Mouse (Mus musculus): ENCODE measurements around the gene Il23r. TPM values are rescaled to one million over a fixed set of nuclear protein-coding genes. Genes with fewer than 3 reads are reported as not detected.
"Not testable (repeated sequence)": the region's sequence is repeated elsewhere in the genome, so short reads cannot be mapped to it uniquely, and the experiment has no call there.

The Il23r gene
- 0.12 and 0.18 TPM in 2 replicates for polyA plus RNA-seq (2012; rRNA removed)

GRCm38 (mm10) chr6:67491755-67492154, at the start of gene Il23r:
Il23r (minus strand) TSS chr6:67491855.
- no peak for DNase-seq (ENCODE audit: low read depth, low spot score)
- 70% methylated on average over 2 of the region's 2 CpGs for WGBS

- no peak for DNase-seq (ENCODE audit: low read depth, low spot score)
- 4% methylated on average over 8 of the region's 8 CpGs for WGBS
Observed at GRCm38 (mm10) chr6:67535777-67536054, 44.1 kb upstream of the Il23r start, which contains the start of gene Tacstd2. Tacstd2 (minus strand) TSS chr6:67535796.

GRCm38 (mm10) chr6:67535005-67535776, 43.5 kb upstream of the Il23r start:
- no peak for DNase-seq (ENCODE audit: low read depth, low spot score)
- 1% methylated on average over 62 of the region's 62 CpGs for WGBS

- WGBS: 20% methylated on average over 31 of the region's 31 CpGs
- DNase-seq (ENCODE audit: low read depth, low spot score): no peak
Observed at GRCm38 (mm10) chr6:67534191-67535004, 42.7 kb upstream of the Il23r start.

- WGBS: 10% methylated on average over 29 of the region's 29 CpGs
Observed at GRCm38 (mm10) chr6:67532665-67533440, 41.2 kb upstream of the Il23r start.

GRCm38 (mm10) chr6:67531822-67532162, 40.1 kb upstream of the Il23r start:
- no peak for DNase-seq (ENCODE audit: low read depth, low spot score)
- 70% methylated on average over 7 of the region's 7 CpGs for WGBS

More at GRCm38 (mm10) chr6:67532665-67533440, 41.2 kb upstream of the Il23r start:
- no peak for DNase-seq (ENCODE audit: low read depth, low spot score)

GRCm38 (mm10) chr6:67530992-67531821, 39.6 kb upstream of the Il23r start:
- 45% methylated on average over 9 of the region's 9 CpGs for WGBS
- no peak for DNase-seq (ENCODE audit: low read depth, low spot score)

- WGBS: 49% methylated on average over 5 of the region's 5 CpGs
- no peak for DNase-seq (ENCODE audit: low read depth, low spot score)
Observed at GRCm38 (mm10) chr6:67526356-67526755, 34.7 kb upstream of the Il23r start.

GRCm38 (mm10) chr6:67510752-67511151, 19.1 kb upstream of the Il23r start:
- DNase-seq (ENCODE audit: low read depth, low spot score): no peak

GRCm38 (mm10) chr6:67501938-67502337, 10.3 kb upstream of the Il23r start:
- DNase-seq (ENCODE audit: low read depth, low spot score): not testable (repeated sequence)
- 98% methylated on average over 2 of the region's 6 CpGs for WGBS

- no peak for DNase-seq (ENCODE audit: low read depth, low spot score)
- 57% methylated on average over 2 of the region's 2 CpGs for WGBS
Observed at GRCm38 (mm10) chr6:67481012-67481411, 10.6 kb downstream of the Il23r start.

- no peak for DNase-seq (ENCODE audit: low read depth, low spot score)
- 11% methylated on average over 1 of the region's 1 CpGs for WGBS
Observed at GRCm38 (mm10) chr6:67471242-67471641, 20.4 kb downstream of the Il23r start.

- 68% methylated on average over 1 of the region's 1 CpGs for WGBS
- DNase-seq (ENCODE audit: low read depth, low spot score): no peak
Observed at GRCm38 (mm10) chr6:67459424-67459823, 32.2 kb downstream of the Il23r start.

- 51% methylated on average over 5 of the region's 5 CpGs for WGBS
- no peak for DNase-seq (ENCODE audit: low read depth, low spot score)
Observed at GRCm38 (mm10) chr6:67451330-67451729, 40.3 kb downstream of the Il23r start.

GRCm38 (mm10) chr6:67445866-67446265, 45.8 kb downstream of the Il23r start:
- DNase-seq (ENCODE audit: low read depth, low spot score): no peak
- WGBS: 75% methylated on average over 1 of the region's 1 CpGs

GRCm38 (mm10) chr6:67443124-67443523, 48.5 kb downstream of the Il23r start:
- 85% methylated on average over 6 of the region's 6 CpGs for WGBS
- no peak for DNase-seq (ENCODE audit: low read depth, low spot score)

GRCm38 (mm10) chr6:67437814-67438385, 53.8 kb downstream of the Il23r start:
- 10% methylated on average over 3 of the region's 3 CpGs for WGBS
- DNase-seq (ENCODE audit: low read depth, low spot score): peak; percentile 39

GRCm38 (mm10) chr6:67437028-67437427, 54.6 kb downstream of the Il23r start:
- no peak for DNase-seq (ENCODE audit: low read depth, low spot score)

GRCm38 (mm10) chr6:67436295-67436694, 55.4 kb downstream of the Il23r start:
- DNase-seq (ENCODE audit: low read depth, low spot score): no peak
- WGBS: 82% methylated on average over 2 of the region's 2 CpGs

Data from large intestine, adult 2 months (tissue).